Mouse (Mus musculus) heart, embryonic 11.5 days (tissue): Measurements from ENCODE around the gene Olfr849. TPM values are rescaled to one million over a fixed set of nuclear protein-coding genes. Genes with fewer than 3 reads are reported as not detected.

Source experiments
- ATAC-seq: fragments of 200-750 bp; cut with Nextera tagmentation; replicated peaks from 2 replicates; pipeline ENCODE4 v1.8.0; 2017; ENCODE audit warnings: moderate library complexity; ENCODE audit not compliant: insufficient number of reproducible peaks, low FRiP score, low TSS enrichment
- H3K27ac ChIP-seq: fragments of 300-500 bp; sonication (generic); 2 replicates; pipeline ENCODE4 v1.5.1; 2014; ENCODE audit warnings: mild to moderate bottlenecking, low read depth, low read length
- H3K27me3 ChIP-seq: fragments of 300-500 bp; sonication (generic); 2 replicates; pipeline ENCODE4 v1.6.1; 2014; ENCODE audit warnings: mild to moderate bottlenecking, low read length, mixed read lengths; ENCODE audit not compliant: control insufficient read depth, insufficient read depth
- H3K36me3 ChIP-seq: fragments of 300-500 bp; sonication (generic); 2 replicates; pipeline ENCODE4 v1.6.1; 2014; ENCODE audit warnings: mild to moderate bottlenecking, low read length, moderate library complexity, mixed read lengths; ENCODE audit not compliant: control insufficient read depth, insufficient read depth
- H3K4me1 ChIP-seq: fragments of 300-500 bp; sonication (generic); 2 replicates; pipeline ENCODE4 v1.6.1; 2014; ENCODE audit warnings: low read length; ENCODE audit not compliant: control insufficient read depth, insufficient read depth
- H3K4me2 ChIP-seq: fragments of 300-500 bp; sonication (generic); 2 replicates; pipeline ENCODE4 v1.6.1; 2014; ENCODE audit warnings: mild to moderate bottlenecking, moderate library complexity
- H3K4me3 ChIP-seq: fragments of 300-500 bp; sonication (generic); 2 replicates; pipeline ENCODE4 v1.5.1; 2014; ENCODE audit warnings: low read depth, low read length
- H3K9ac ChIP-seq: fragments of 300-500 bp; sonication (generic); 2 replicates; pipeline ENCODE4 v1.6.1; 2014; ENCODE audit warnings: mild to moderate bottlenecking, low read depth, low read length, moderate library complexity
- H3K9me3 ChIP-seq: fragments of 300-500 bp; sonication (generic); replicated peaks from 2 replicates; pipeline ENCODE4 v1.6.1; 2016; ENCODE audit warnings: low read length; ENCODE audit not compliant: control insufficient read depth
- WGBS: fragments of 180-500 bp; shearing (Covaris S2); extraction: QIAGEN DNeasy Blood & Tissue Kit; methylation state at CpG from one replicate; pipeline ENCODE4 v1.1.7; 2014; ENCODE audit not compliant: insufficient replicate concordance; 5-methylcytosine and 5-hydroxymethylcytosine counted together
- polyA plus RNA-seq: library from polyadenylated mRNA; unstranded; fragments of >200 nt; fragmentation: Nextera tagmentation; extraction: Ambion mirVana; gene quantifications from 2 replicates; pipeline ENCODE4 v1.2.1, GENCODE M21; 2014

Gene Olfr849
- polyA plus RNA-seq: not detected in 2 replicates

GRCm38 (mm10) chr9:19439966-19440365 is at the start of gene Olfr849:
Gene Olfr849, plus strand, starts transcription at chr9:19440266.
- no peak within 1 kb of the TSS for H3K4me3 ChIP-seq
- no peak for ATAC-seq
- no peak within 1 kb of the TSS for H3K27ac ChIP-seq
- H3K4me1 ChIP-seq: no peaks in the 10 kb centered on the region
- H3K27me3 ChIP-seq: no peaks in the 10 kb centered on the region
- 74% methylated on average over 2 of the region's 2 CpGs for WGBS
- no peak within 1 kb of the TSS for H3K4me2 ChIP-seq
- H3K9me3 ChIP-seq: peaks cover 17% of the 10 kb centered on the region
- H3K9ac ChIP-seq: no peak within 1 kb of the TSS
- no peaks in the 10 kb centered on the region for H3K36me3 ChIP-seq

- ATAC-seq: no peak
- no peak within 1 kb of the TSS for H3K4me2 ChIP-seq
- H3K4me1 ChIP-seq: no peaks in the 10 kb centered on the region
- no peak within 1 kb of the TSS for H3K9ac ChIP-seq
- no peak within 1 kb of the TSS for H3K4me3 ChIP-seq
- H3K27me3 ChIP-seq: no peaks in the 10 kb centered on the region
- H3K27ac ChIP-seq: no peak within 1 kb of the TSS
- no peaks in the 10 kb centered on the region for H3K9me3 ChIP-seq
- no peaks in the 10 kb centered on the region for H3K36me3 ChIP-seq
Observed at GRCm38 (mm10) chr9:19478148-19478547, 38.1 kb downstream of the Olfr849 start, which contains the start of gene Olfr850. Gene Olfr850, minus strand, starts transcription at chr9:19478248.

GRCm38 (mm10) chr9:19492995-19493394 is 52.9 kb downstream of the Olfr849 start, which contains the start of gene Olfr851:
Gene Olfr851, plus strand, starts transcription at chr9:19493295.
- 0 out of 2 replicates have a peak, but pooled peaks cover 2% of the 10 kb centered on the region for H3K9me3 ChIP-seq
- no peak within 1 kb of the TSS for H3K4me3 ChIP-seq
- H3K27me3 ChIP-seq: no peaks in the 10 kb centered on the region
- H3K4me1 ChIP-seq: no peaks in the 10 kb centered on the region
- ATAC-seq: no peak
- H3K36me3 ChIP-seq: no peaks in the 10 kb centered on the region
- no peak within 1 kb of the TSS for H3K27ac ChIP-seq
- H3K9ac ChIP-seq: no peak within 1 kb of the TSS
- no peak within 1 kb of the TSS for H3K4me2 ChIP-seq

Other genes with a start within 250 kb of the Olfr849 start
- not detected in 2 replicates for gene Olfr843, start 188.3 kb upstream of the Olfr849 start, polyA plus RNA-seq
- not detected in 2 replicates for gene Olfr844, start 123.9 kb upstream of the Olfr849 start, polyA plus RNA-seq
- gene Olfr845, start 103.8 kb upstream of the Olfr849 start, polyA plus RNA-seq: not detected in 2 replicates
- gene Olfr846, start 76.3 kb upstream of the Olfr849 start, polyA plus RNA-seq: not detected in 2 replicates
- not detected in 2 replicates for gene Olfr847, start 61.6 kb upstream of the Olfr849 start, polyA plus RNA-seq
- not detected in 2 replicates for gene Olfr850, start 38.0 kb downstream of the Olfr849 start, polyA plus RNA-seq
- not detected in 2 replicates for gene Olfr851, start 53.0 kb downstream of the Olfr849 start, polyA plus RNA-seq
- gene Olfr853, start 100.8 kb downstream of the Olfr849 start, polyA plus RNA-seq: not detected in 2 replicates
- not detected in 2 replicates for gene Olfr854, start 127.1 kb downstream of the Olfr849 start, polyA plus RNA-seq
- not detected in 2 replicates for gene Olfr855, start 142.4 kb downstream of the Olfr849 start, polyA plus RNA-seq
- gene Zfp317, start 181.8 kb downstream of the Olfr849 start, polyA plus RNA-seq: 21.0 and 25.7 TPM in 2 replicates